Mouse (Mus musculus): Measurements from ENCODE around the gene Trmt5. TPM values are rescaled to one million over a fixed set of nuclear protein-coding genes. Genes with fewer than 3 reads are reported as not detected.

Gene Trmt5
- total RNA-seq, 1 experiment from 2014 or later = 12.7 TPM

DNA sequence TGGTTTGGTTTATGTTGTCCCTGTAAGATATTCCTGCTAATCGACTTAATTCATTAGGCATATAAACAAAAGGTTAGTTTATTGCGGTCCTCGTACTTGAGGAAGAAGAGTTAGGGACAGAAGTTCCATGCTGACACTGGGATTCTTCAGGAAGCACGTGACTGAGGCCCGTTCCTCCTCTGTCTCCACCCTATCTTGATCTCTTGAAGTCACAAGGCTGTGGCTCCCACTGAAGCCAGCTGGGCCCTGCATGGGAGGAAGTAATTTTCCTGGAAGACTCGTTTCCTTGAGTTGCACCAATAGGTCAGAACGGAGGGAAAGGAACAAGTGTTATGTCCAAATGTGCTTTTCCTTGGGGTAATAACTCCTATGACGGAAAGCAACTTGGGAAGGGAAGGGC lies 1.1 kb upstream of the Trmt5 start:
- no peak for ATAC-seq (ENCODE audit: extremely low read depth, insufficient number of reproducible peaks, low FRiP score, poor library complexity, severe bottlenecking)

DNA sequence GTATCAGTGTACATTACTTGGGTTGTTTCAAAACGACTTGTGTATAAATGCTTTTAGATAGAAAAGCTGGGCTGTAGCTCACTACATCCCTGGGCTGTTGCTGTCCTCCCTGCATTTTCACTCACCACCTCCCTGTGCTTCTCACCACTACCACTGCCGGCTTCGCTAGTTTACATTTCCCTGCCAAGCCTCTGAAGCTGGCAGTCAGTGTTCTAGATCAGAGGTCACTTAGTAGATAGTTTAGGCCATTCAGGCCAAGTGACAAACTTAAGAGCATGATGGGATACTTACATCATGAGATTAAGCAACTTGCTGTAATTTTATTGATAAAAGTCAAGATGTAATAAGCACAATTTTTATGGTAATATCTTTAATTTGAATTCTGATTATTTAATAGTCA lies 11.6 kb downstream of the Trmt5 start:
- ATAC-seq (ENCODE audit: extremely low read depth, insufficient number of reproducible peaks, low FRiP score, poor library complexity, severe bottlenecking) = no peak

DNA sequence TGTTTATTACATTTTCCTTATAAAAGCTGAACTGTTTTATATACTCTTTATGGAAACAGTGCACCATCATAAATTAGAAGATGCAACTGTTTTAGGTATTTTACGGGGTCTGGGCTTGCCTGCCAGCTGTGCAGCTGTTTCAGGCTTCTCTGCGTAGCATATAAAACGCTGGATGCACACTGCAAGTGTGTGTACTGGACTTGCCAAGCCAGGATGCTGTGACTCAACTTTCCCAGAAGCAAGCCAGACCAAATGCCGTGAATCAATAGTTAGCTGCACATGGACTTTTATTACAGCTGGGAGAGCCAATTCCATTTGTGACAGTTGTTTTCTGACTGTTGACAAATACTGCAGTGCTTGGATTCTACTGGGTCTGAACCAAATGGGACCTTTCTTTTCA lies 16.6 kb downstream of the Trmt5 start:
- ATAC-seq (ENCODE audit: extremely low read depth, insufficient number of reproducible peaks, low FRiP score, poor library complexity, severe bottlenecking) = no peak

DNA sequence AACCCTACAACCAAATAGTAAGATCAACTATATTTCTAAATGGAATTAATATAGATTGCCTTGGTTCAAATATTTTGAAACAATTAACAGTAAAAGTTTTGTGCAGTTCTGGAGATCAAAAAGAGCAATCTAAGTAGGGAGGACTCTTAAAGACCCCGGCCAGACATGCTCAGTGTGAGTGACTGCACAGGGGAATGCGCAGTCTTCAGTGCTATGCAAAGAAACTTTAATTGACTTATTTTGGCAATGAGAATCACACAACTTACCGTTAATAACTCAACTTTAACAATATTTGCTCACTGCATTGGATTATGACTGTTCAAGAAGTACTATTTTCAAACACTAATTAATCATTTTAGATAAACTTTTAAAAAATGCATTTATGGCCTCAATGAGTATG lies 17.0 kb downstream of the Trmt5 start:
- no peak for ATAC-seq (ENCODE audit: extremely low read depth, insufficient number of reproducible peaks, low FRiP score, poor library complexity, severe bottlenecking)

DNA sequence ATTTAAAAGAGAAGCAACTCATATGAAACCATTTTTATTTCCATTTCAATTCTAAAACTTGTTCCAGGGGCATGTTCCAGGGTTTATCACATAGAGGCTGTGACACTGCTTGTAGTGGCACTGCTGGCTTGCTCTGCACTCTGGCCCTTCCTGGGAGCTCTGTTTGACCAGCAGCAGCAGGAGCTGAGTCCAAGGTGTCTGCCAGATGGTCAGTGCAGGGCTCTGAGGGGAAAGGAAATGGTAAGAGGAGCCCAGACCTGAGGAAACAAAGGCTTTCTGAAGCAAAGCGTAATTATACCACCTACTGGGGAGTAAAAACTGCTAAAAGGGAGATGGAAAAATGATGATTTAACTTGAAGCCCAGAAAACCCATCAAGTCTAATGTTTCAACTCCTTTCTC lies 18.0 kb downstream of the Trmt5 start:
- no peak for ATAC-seq (ENCODE audit: extremely low read depth, insufficient number of reproducible peaks, low FRiP score, poor library complexity, severe bottlenecking)

DNA sequence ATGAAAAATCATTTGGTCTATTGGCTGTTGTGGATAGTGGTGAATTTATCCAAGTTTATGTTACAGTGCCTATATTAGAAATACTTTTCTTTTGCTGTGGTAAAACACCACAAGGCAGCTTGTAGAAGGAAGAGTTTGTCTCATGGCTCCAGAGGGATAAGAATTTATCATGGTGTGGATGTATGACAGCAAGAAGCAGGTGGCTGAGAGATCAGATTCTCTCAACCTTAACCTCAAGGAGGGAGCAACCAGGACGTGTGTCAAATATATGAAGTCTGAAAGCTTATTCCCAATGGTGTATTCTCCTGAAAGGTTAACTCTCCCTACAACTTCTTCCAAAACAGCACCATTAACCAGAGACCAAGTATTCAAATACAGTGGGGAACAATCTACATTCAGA lies 19.9 kb downstream of the Trmt5 start:
- ATAC-seq (ENCODE audit: extremely low read depth, insufficient number of reproducible peaks, low FRiP score, poor library complexity, severe bottlenecking) = no peak

DNA sequence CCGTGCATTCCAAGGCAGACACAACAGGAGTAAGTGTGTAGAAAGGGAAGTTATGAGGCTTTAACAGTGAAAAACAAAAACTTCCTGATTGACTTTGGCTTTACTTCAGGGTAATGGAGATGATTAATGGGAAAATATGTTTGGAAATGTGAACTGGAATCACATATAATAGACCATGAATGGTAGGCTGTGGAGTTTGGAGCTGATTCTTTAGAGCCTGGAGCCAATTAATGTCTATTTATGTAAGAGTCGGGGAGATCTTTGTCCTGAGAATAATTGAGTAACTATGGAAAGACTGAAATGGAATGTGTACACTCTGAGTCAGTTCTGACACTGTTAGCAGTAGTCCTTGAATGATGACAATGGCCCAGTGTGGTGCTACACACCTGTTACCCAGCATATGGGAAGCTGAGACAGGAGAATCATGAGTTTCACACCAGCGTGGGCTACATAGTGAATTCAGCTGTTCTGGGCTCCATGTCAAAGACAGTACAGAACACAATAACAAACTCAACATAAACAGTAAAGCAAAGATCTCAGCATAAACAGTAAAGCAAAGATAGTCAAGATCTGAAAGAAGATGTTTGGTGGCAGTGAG lies 21.0 kb downstream of the Trmt5 start:
- no peak for ATAC-seq (ENCODE audit: extremely low read depth, insufficient number of reproducible peaks, low FRiP score, poor library complexity, severe bottlenecking)

DNA sequence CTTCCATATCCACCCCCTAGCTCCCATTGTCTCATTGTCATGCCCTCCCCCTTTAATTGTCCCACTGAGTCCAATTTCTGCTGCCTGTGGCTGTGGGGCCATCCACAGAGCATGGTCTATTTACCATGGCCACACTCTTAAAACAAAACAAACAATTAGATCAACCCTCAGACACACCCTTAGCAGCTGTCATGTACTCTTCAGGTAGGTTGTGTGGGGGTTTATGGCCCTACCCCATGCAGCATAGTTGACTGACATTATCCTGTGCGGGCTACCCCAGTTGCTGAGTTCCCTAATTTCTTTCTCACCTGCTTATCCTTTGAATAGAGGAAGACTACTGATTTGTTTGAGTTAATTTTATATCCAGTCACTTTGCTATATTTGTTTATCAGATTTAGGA lies 26.2 kb downstream of the Trmt5 start:
- no peak for ATAC-seq (ENCODE audit: extremely low read depth, insufficient number of reproducible peaks, low FRiP score, poor library complexity, severe bottlenecking)

DNA sequence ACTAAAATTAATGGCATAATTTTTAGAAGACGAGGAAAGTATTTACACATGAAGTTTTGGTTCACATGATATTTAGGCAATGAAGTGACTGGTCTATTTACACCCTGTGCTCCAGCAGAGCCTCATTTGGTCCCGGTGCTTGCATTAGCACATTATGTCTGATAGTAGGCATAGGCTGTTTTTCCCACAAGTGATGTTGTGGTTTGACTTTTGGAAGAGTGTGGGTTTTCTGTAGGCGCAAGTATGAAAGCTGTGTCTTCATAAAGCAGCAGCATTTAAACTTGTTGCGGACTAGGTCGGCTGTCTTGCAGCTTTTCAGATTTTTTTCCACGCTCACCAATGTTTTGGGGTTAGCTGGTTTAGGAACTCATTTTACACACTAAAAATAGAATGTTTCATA lies 27.2 kb downstream of the Trmt5 start:
- no peak for ATAC-seq (ENCODE audit: extremely low read depth, insufficient number of reproducible peaks, low FRiP score, poor library complexity, severe bottlenecking)

DNA sequence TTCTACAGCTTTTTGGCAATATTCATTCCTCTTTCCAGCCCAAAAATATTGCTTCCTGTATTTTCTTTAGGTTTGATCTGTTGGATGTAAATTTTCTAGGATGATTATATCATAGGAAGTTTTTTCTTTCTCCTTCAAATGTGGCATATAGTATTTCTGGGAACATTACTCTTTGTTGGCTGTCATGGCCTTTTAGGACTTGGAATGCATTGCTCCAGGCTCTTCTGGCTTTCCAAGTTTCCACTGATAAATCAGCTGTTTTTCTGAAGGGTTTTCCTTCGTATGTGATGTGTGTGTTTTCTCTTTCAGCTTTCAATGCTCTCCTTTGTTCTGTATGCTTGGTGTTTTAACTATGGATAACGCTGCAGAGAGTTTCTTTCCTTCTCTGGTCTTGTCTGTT lies 31.5 kb downstream of the Trmt5 start:
- no peak for ATAC-seq (ENCODE audit: extremely low read depth, insufficient number of reproducible peaks, low FRiP score, poor library complexity, severe bottlenecking)

DNA sequence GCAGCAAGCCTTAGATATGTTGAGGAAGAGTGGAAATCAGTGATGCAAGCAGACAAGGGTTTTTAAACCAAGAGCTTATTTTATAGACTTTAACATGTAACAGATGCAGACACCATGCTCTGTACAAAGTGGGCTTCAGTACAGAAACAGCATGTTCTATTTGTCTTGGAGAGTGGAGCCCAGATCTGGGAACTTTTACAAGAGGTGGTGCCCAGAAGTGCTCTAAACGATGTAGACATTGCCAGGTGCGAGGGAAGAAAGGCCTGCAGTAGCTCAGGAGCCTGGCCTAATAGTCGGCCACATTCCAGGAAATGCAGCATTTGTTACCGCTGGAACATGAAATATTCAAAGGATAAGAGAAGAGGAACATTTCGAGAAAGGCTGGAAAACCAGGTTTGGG lies 40.8 kb downstream of the Trmt5 start:
- no peak for ATAC-seq (ENCODE audit: extremely low read depth, insufficient number of reproducible peaks, low FRiP score, poor library complexity, severe bottlenecking)

DNA sequence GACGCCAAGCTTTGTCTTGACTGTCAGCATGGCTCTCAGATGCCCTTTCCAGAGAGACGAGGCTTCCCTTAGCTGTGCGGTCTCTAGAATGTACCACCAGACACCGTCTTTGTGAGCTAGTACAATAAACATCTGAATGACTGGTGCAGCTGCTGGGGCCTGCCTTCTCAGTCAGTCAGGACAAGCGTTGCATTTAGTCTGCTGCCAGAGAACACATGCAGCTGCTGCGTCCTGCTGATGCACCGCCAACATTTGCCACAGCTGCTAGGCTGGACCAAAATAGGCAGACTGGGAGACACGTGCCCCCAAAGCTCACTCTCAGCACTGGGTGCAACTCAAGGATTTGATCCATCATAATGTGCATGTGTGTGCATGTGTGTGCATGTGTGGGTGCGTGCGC lies 44.5 kb downstream of the Trmt5 start:
- no peak for ATAC-seq (ENCODE audit: extremely low read depth, insufficient number of reproducible peaks, low FRiP score, poor library complexity, severe bottlenecking)

DNA sequence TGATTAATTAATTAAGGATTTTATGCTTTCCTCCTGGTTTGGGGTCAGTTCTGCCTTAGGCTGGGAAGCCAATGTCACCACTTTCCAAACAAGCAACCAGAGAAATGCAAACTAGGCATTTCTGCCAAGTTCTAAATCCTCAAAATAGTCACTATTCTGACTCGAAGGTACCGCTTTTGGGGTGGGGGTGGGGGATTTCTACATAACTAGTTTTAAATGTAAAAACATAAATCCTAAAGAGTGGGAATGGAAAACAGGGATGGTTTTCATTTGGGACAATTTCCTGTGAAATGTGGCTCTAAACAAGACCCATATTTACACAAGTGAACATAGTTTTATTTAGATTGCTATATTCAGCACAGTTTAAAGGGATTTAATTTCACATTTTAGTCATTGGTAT lies 53.9 kb downstream of the Trmt5 start:
- ATAC-seq (ENCODE audit: extremely low read depth, insufficient number of reproducible peaks, low FRiP score, poor library complexity, severe bottlenecking) = no peak

DNA sequence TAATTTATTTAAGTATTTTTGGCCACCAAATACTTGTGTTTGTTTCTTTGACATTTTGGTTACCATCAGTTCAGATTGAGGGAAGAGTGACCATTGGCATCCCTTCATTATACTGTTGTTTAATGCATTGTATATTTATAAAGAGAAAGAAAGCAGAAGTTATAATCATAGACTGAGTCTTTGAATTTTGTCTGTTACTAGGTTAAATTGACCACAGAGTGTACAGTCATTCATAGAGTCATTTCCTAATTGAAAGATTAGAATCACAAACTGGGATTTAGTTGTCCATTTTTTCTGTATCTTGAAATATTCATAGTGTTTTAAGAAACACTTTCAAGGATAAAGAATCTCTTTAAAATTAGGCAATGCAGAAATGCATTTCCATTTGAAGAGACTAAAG lies 55.0 kb downstream of the Trmt5 start:
- no peak for ATAC-seq (ENCODE audit: extremely low read depth, insufficient number of reproducible peaks, low FRiP score, poor library complexity, severe bottlenecking)

DNA sequence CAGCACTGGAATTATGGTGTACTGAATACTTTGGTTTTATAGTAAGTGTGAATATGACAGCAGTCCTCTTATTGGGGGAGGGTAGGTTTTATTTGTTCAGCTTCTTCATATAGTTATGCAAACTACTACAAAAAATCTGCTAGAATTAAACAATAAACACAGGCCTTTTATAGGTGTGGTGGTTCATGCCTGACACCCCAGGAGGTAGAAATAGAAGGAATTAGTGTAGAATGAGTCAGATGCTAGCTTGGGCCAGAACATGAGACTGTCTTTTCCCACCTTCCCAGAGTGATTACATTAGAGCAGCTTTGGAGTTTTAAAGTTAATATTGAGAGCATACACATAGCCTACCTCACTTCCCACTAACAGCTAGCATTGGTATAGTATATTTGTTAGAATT lies 56.3 kb downstream of the Trmt5 start:
- no peak for ATAC-seq (ENCODE audit: extremely low read depth, insufficient number of reproducible peaks, low FRiP score, poor library complexity, severe bottlenecking)

Other genes with a start within 250 kb of the Trmt5 start
- not detected in 2 replicates for gene Six1, start 232.8 kb downstream of the Trmt5 start, total RNA-seq (2017)
- gene Six4, start 173.3 kb downstream of the Trmt5 start, total RNA-seq (2017) = under 0.01 TPM in 1 of 2 replicates, not detected in the other
- gene Mnat1, start 163.0 kb downstream of the Trmt5 start, total RNA-seq (2017) = 7.3 and 8.0 TPM in 2 replicates
- 6.3 and 12.1 TPM in 2 replicates for gene Slc38a6, start 69 bp upstream of the Trmt5 start, total RNA-seq (2017)